Comparison of ENCODE assay signal across 15 mouse cellular contexts in genomic region chr7:145114145-145114544, GRCm38 (mm10).
DNase-seq lines count a peak whose midpoint lies in the region; ATAC-seq lines count a peak whose summit lies in the region.
"Had no signal": no experiment of that assay in that cellular context is flagged by ENCODE, and none has a peak within 500 bp of the region (broad histone marks: within the 10 kb centered on the region; RNA-seq: fewer than 3 reads in every experiment).

No protein-coding gene starts in this region.

- H3K4me1 ChIP-seq in heart, embryonic 10.5 days: peaks cover 45% of the 10 kb centered on the region
- H3K4me1 ChIP-seq in kidney, embryonic 14.5 days (ENCODE audit: control insufficient read depth, insufficient read depth, low read length): peaks cover 24% of the 10 kb centered on the region
- peaks cover 28% of the 10 kb centered on the region for H3K4me1 ChIP-seq in midbrain, embryonic 10.5 days
- H3K4me1 ChIP-seq in midbrain, embryonic 11.5 days (ENCODE audit: control insufficient read depth, insufficient read depth, low read length): no peaks in the 10 kb centered on the region

- H3K4me3 ChIP-seq in heart, embryonic 10.5 days: no peak overlapping the region
- H3K4me3 ChIP-seq in kidney, embryonic 14.5 days (ENCODE audit: low read length): no peak overlapping the region
- H3K4me3 ChIP-seq in midbrain, embryonic 10.5 days: no peak overlapping the region
- H3K4me3 ChIP-seq in midbrain, embryonic 11.5 days (ENCODE audit: low read depth, low read length): no peak overlapping the region
- H3K4me3 ChIP-seq in macrophage (ENCODE audit: inconsistent target): no peak overlapping the region
- H3K4me3 ChIP-seq: embryonic facial prominence, embryonic 12.5 days; erythroblast, embryonic 14.5 days; forebrain, embryonic 15.5 days; lung, embryonic 15.5 days had no signal

- H3K4me2 ChIP-seq in kidney, embryonic 14.5 days (replicated peaks; ENCODE audit: low read depth, low read length): no peak overlapping the region
- no peak overlapping the region for H3K4me2 ChIP-seq in midbrain, embryonic 11.5 days
- H3K4me2 ChIP-seq: embryonic facial prominence, embryonic 12.5 days; forebrain, embryonic 15.5 days; lung, embryonic 15.5 days had no signal

- H3K27ac ChIP-seq in heart, embryonic 10.5 days: peak overlapping the region; percentile 48; the same call in 1 of the 2 replicates
- no peak overlapping the region for H3K27ac ChIP-seq in kidney, embryonic 14.5 days (ENCODE audit: low read depth, low read length)
- peak overlapping the region; percentile 46 for H3K27ac ChIP-seq in midbrain, embryonic 10.5 days (replicated peaks)
- no peak overlapping the region for H3K27ac ChIP-seq in midbrain, embryonic 11.5 days (ENCODE audit: low read depth, low read length)
- H3K27ac ChIP-seq in macrophage: peak overlapping the region; percentile 100
- H3K27ac ChIP-seq: embryonic facial prominence, embryonic 12.5 days; forebrain, embryonic 15.5 days; lung, embryonic 15.5 days had no signal

- H3K79me2 ChIP-seq in macrophage (ENCODE audit: inconsistent target): no peaks in the 10 kb centered on the region

- no peaks in the 10 kb centered on the region for H3K9me3 ChIP-seq in heart, embryonic 10.5 days
- no peaks in the 10 kb centered on the region for H3K9me3 ChIP-seq in kidney, embryonic 14.5 days (ENCODE audit: control insufficient read depth, low read length)
- no peaks in the 10 kb centered on the region for H3K9me3 ChIP-seq in midbrain, embryonic 10.5 days (replicated peaks)
- H3K9me3 ChIP-seq in midbrain, embryonic 11.5 days (ENCODE audit: control insufficient read depth, low read length): no peaks in the 10 kb centered on the region
- H3K9me3 ChIP-seq: embryonic facial prominence, embryonic 12.5 days; forebrain, embryonic 15.5 days; lung, embryonic 15.5 days had no signal

- no peak overlapping the region for H3K9ac ChIP-seq in kidney, embryonic 14.5 days (ENCODE audit: low read depth, low read length)
- H3K9ac ChIP-seq in midbrain, embryonic 11.5 days (ENCODE audit: low read length): no peak overlapping the region
- H3K9ac ChIP-seq: embryonic facial prominence, embryonic 12.5 days; forebrain, embryonic 15.5 days; lung, embryonic 15.5 days had no signal

- 42% methylated on average over 2 of the region's 2 CpGs for WGBS in heart, embryonic 10.5 days
- 68% methylated on average over 2 of the region's 2 CpGs for WGBS in kidney, embryonic 14.5 days
- WGBS in midbrain, embryonic 10.5 days: 56% methylated on average over 2 of the region's 2 CpGs
- 62% methylated on average over 2 of the region's 2 CpGs for WGBS in midbrain, embryonic 11.5 days
- WGBS in macrophage (ENCODE audit: missing documents): 84% methylated on average over 2 of the region's 2 CpGs

- H3K36me3 ChIP-seq in heart, embryonic 10.5 days: no peaks in the 10 kb centered on the region
- H3K36me3 ChIP-seq in kidney, embryonic 14.5 days (ENCODE audit: control insufficient read depth, insufficient read depth, low read length): no peaks in the 10 kb centered on the region
- no peaks in the 10 kb centered on the region for H3K36me3 ChIP-seq in midbrain, embryonic 10.5 days
- no peaks in the 10 kb centered on the region for H3K36me3 ChIP-seq in midbrain, embryonic 11.5 days (ENCODE audit: control insufficient read depth, insufficient read depth, low read length)
- no peaks in the 10 kb centered on the region for H3K36me3 ChIP-seq in macrophage (ENCODE audit: inconsistent target)
- H3K36me3 ChIP-seq: embryonic facial prominence, embryonic 12.5 days; forebrain, embryonic 15.5 days; lung, embryonic 15.5 days had no signal

- no peak for ATAC-seq in kidney, embryonic 14.5 days (ENCODE audit: low FRiP score, low TSS enrichment)
- no peak for ATAC-seq in midbrain, embryonic 11.5 days (ENCODE audit: low FRiP score)
- ATAC-seq: forebrain, embryonic 15.5 days had no signal

- DNase-seq in heart, embryonic 10.5 days (ENCODE audit: low spot score): no peak
- no peak for DNase-seq in heart, postnatal 25 days (ENCODE audit: low spot score)
- peak; percentile 38 for DNase-seq in kidney, postnatal 10 days
- no peak for DNase-seq in midbrain, embryonic 10.5 days (ENCODE audit: low spot score)
- no peak for DNase-seq in midbrain, embryonic 11.5 days (ENCODE audit: low spot score, missing footprints)
- DNase-seq in spleen, postnatal 36 days (ENCODE audit: low spot score in 2 of 2): no peak
- DNase-seq: cerebellum, adult 2 months; gastrocnemius, postnatal 14 days; retina, postnatal 1 day had no signal

- intact Hi-C loops in heart, postnatal 25 days (cut with DNase I): loop anchor here (5.0 kb wide), 2 partner anchors 83 to 128 kb away; no protein-coding TSS in a partner anchor

- no peaks in the 10 kb centered on the region for H3K27me3 ChIP-seq in heart, embryonic 10.5 days (ENCODE audit: insufficient read depth, poor library complexity, severe bottlenecking)
- no peaks in the 10 kb centered on the region for H3K27me3 ChIP-seq in kidney, embryonic 14.5 days (ENCODE audit: control insufficient read depth, insufficient read depth, low read length)
- no peaks in the 10 kb centered on the region for H3K27me3 ChIP-seq in midbrain, embryonic 10.5 days (ENCODE audit: low read depth, poor library complexity, severe bottlenecking)
- no peaks in the 10 kb centered on the region for H3K27me3 ChIP-seq in midbrain, embryonic 11.5 days (ENCODE audit: control insufficient read depth, insufficient read depth, low read length)
- H3K27me3 ChIP-seq: embryonic facial prominence, embryonic 12.5 days; forebrain, embryonic 15.5 days; lung, embryonic 15.5 days had no signal

Comparison
In these comparisons a context has a peak if more than half of its experiments do, and no peak if none do; other contexts are left out.
1. H3K27ac ChIP-seq: peak in heart, embryonic 10.5 days (single experiment), midbrain, embryonic 10.5 days (single experiment) and macrophage (single experiment); none in kidney, embryonic 14.5 days (single experiment) and midbrain, embryonic 11.5 days (single experiment).